Mouse (Mus musculus) embryo, embryonic 9.5 days (tissue): ENCODE results near the gene Gm20929.
"Not testable (repeated sequence)": the region's sequence is repeated elsewhere in the genome, so short reads cannot be mapped to it uniquely, and the experiment has no call there.

Experiments
- DNase-seq: peaks from one replicate; pipeline ENCODE4 v3.0.0-alpha.2; 2017; ENCODE audit errors: extremely low spot score

Gene Gm20929

GRCm38 (mm10) chrY:53843649-53844048 is at the start of gene Gm20929:
Gene Gm20929 (plus strand): TSS chrY:53843949.
- DNase-seq, result not testable (repeated sequence)
